Mouse (Mus musculus) heart, adult 2 months (tissue): ENCODE results near the gene Mcrs1. TPM values are rescaled to one million over a fixed set of nuclear protein-coding genes. Genes with fewer than 3 reads are reported as not detected.
A peak's percentile ranks its signal among the peaks of the same experiment; 100 is the strongest.

Source experiments
- DNase-seq, 2 experiments: peaks; one replicate each; pipeline ENCODE4 v3.0.0; 2021
- H3K27ac ChIP-seq: fragments of 200-600 bp; 2 replicates; pipeline ENCODE4 v1.8.1; 2022
- H3K27me3 ChIP-seq: fragments of 200-500 bp; 2 replicates; pipeline ENCODE4 v1.6.1; 2012; ENCODE audit warnings: mild to moderate bottlenecking, low read length, inconsistent platforms, mixed read lengths; ENCODE audit not compliant: control insufficient read depth, insufficient read depth
- H3K36me3 ChIP-seq: fragments of 200-500 bp; 2 replicates; pipeline ENCODE4 v1.6.1; 2012; ENCODE audit warnings: low read length, inconsistent platforms; ENCODE audit not compliant: control insufficient read depth, insufficient read depth
- H3K4me1 ChIP-seq: fragments of 200-500 bp; 2 replicates; pipeline ENCODE4 v1.6.1; 2011; ENCODE audit warnings: low read length; ENCODE audit not compliant: control insufficient read depth, insufficient read depth
- H3K4me3 ChIP-seq: fragments of 200-600 bp; 2 replicates; pipeline ENCODE4 v1.8.1; 2022
- H3K79me2 ChIP-seq: fragments of 200-500 bp; replicated peaks from 2 replicates; pipeline ENCODE4 v1.6.1; 2012; ENCODE audit warnings: mild to moderate bottlenecking, inconsistent platforms, low read length, moderate library complexity, mixed read lengths; ENCODE audit not compliant: control insufficient read depth, insufficient read depth
- H3K9ac ChIP-seq: fragments of 200-500 bp; 2 replicates; pipeline ENCODE4 v1.6.1; 2012; ENCODE audit warnings: low read depth, mild to moderate bottlenecking, control low read depth, inconsistent platforms, low read length, mixed read lengths
- CTCF ChIP-seq: fragments of 200-600 bp; IDR thresholded peaks from 2 replicates; pipeline ENCODE4 v1.8.1; 2022; ENCODE audit warnings: antibody characterized with exemption, mild to moderate bottlenecking, moderate library complexity
- EP300 ChIP-seq: fragments of 200-500 bp; IDR thresholded peaks from 2 replicates; pipeline ENCODE4 v1.6.1; 2011; ENCODE audit warnings: low read depth, low read length, control low read depth; ENCODE audit not compliant: insufficient read depth
- POLR2A ChIP-seq: fragments of 200-500 bp; IDR thresholded peaks from 2 replicates; pipeline ENCODE4 v1.6.1; 2011; ENCODE audit warnings: mild to moderate bottlenecking, low read depth, low read length, control low read depth; ENCODE audit not compliant: insufficient read depth
- WGBS: fragments of 180-500 bp; shearing (Covaris S2); methylation state at CpG from one replicate; pipeline ENCODE4 v1.1.7; 2018; 5-methylcytosine and 5-hydroxymethylcytosine counted together
- intact Hi-C: fragments of 180-260 bp; cut with DNase I; formaldehyde crosslinking; loops from one replicate; pipeline ENCODE4 v1.15.1; 2025
- long read RNA-seq: library from polyadenylated mRNA; stranded (forward); transcript quantifications from one replicate; pipeline ENCODE4 v2.0.0, GENCODE M21; 2021
- polyA plus RNA-seq: library from polyadenylated mRNA; depleted of rRNA; stranded (reverse); fragments of >200 nt; gene quantifications from 2 replicates; pipeline ENCODE4 v1.2.3, GENCODE M21; 2012; rRNA removed
- total RNA-seq, 2 experiments: library from RNA; stranded (reverse); gene quantifications; 2 replicates each; pipeline ENCODE4 v1.2.3; 2021

Mcrs1 gene
- total RNA-seq: 10 to 100 TPM; 44.2 to 52.3 TPM
- polyA plus RNA-seq: 62.1 and 67.1 TPM in 2 replicates
- long read RNA-seq, transcript Mcrs1-209 (11 exons, 1,521 nt): minor isoform, 16 of 81 reads
- long read RNA-seq, transcript Mcrs1-201 (15 exons, 1,916 nt): major isoform, 55 of 81 reads
- long read RNA-seq, partial matches to known transcripts: 0 of 81 reads
- long read RNA-seq, other reads (novel, unspliced or antisense): 9 of 81 reads

GRCm38 (mm10) chr15:99251626-99252380 lies at the start of gene Mcrs1:
Gene Mcrs1, minus strand, starts transcription at chr15:99251961.
- Histone ChIP-seq H3K4me3 (peak within 1 kb of the TSS; percentile 89), H3K79me2 (no peaks in the 10 kb centered on the region), H3K36me3 (no peaks in the 10 kb centered on the region), H3K27ac (peak within 1 kb of the TSS; percentile 99), H3K27me3 (no peaks in the 10 kb centered on the region), H3K9ac (peak within 1 kb of the TSS; percentile 75), H3K4me1 (peaks cover 2% of the 10 kb centered on the region; the same call in 1 of the 2 replicates)
- no peak for TF ChIP-seq CTCF
- TF ChIP-seq POLR2A: peak; percentile 65
- 0 out of 2 replicates have a peak, but pooled peaks have one; percentile 61 for TF ChIP-seq EP300
- peak; percentile 96 to 98 for DNase-seq
- WGBS: under 1% methylated on average over 52 of the region's 52 CpGs
- intact Hi-C loops: loop anchor here (2.0 kb wide), 1 partner anchor 43 kb away; the partner anchor contains the start of genes Fam186b and Prpf40b

- Histone ChIP-seq H3K9ac (no peak overlapping the region), H3K4me1 (no peaks in the 10 kb centered on the region; the same call in none of the 2 replicates), H3K79me2 (no peaks in the 10 kb centered on the region), H3K27me3 (no peaks in the 10 kb centered on the region), H3K4me3 (no peak overlapping the region), H3K27ac (no peak overlapping the region; the same call in 1 of the 2 replicates), H3K36me3 (no peaks in the 10 kb centered on the region)
- TF ChIP-seq EP300 (no peak), POLR2A (no peak), CTCF (no peak)
- no peak for DNase-seq
- intact Hi-C loops: no loop called here
- WGBS: 44% methylated on average over 5 of the region's 5 CpGs
These were observed 44.5 kb upstream of the Mcrs1 start for GRCm38 (mm10) chr15:99296213-99296612.

- no peaks in the 10 kb centered on the region for H3K27me3 ChIP-seq
- 6% methylated on average over 12 of the region's 17 CpGs for WGBS
- no peaks in the 10 kb centered on the region for H3K36me3 ChIP-seq
- intact Hi-C loops: loop anchor here (2.0 kb wide), 1 partner anchor 43 kb away; no protein-coding TSS in a partner anchor
- H3K4me3 ChIP-seq: peak within 1 kb of the TSS; percentile 65
- H3K4me1 ChIP-seq: no peaks in the 10 kb centered on the region; the same call in none of the 2 replicates
- TF ChIP-seq EP300: no peak
- no peak for TF ChIP-seq POLR2A
- TF ChIP-seq CTCF: no peak
- peak within 1 kb of the TSS; percentile 82 for H3K9ac ChIP-seq
- H3K27ac ChIP-seq: peak within 1 kb of the TSS; percentile 75
- H3K79me2 ChIP-seq: no peaks in the 10 kb centered on the region
- peak; percentile 47 to 63 for DNase-seq
These were observed 43.8 kb upstream of the Mcrs1 start, which contains the start of gene Fam186b for GRCm38 (mm10) chr15:99295484-99295981. Gene Fam186b, minus strand, starts transcription at chr15:99295888.

- Histone ChIP-seq H3K9ac (peak within 1 kb of the TSS; percentile 82), H3K79me2 (no peaks in the 10 kb centered on the region), H3K27ac (peak within 1 kb of the TSS; percentile 75), H3K27me3 (no peaks in the 10 kb centered on the region), H3K4me3 (peak within 1 kb of the TSS; percentile 65), H3K4me1 (no peaks in the 10 kb centered on the region; the same call in none of the 2 replicates), H3K36me3 (no peaks in the 10 kb centered on the region)
- peak; percentile 96 to 97 for DNase-seq
- intact Hi-C loops: loop anchor here (2.0 kb wide), 1 partner anchor 42 kb away; no protein-coding TSS in a partner anchor
- 2% methylated on average over 54 of the region's 64 CpGs for WGBS
- TF ChIP-seq POLR2A (peak; percentile 36), CTCF (peak; percentile 61), EP300 (no peak)
These were observed 43.1 kb upstream of the Mcrs1 start, which contains the start of gene Prpf40b for GRCm38 (mm10) chr15:99294813-99295374. Gene Prpf40b, plus strand, starts transcription at chr15:99295087.

GRCm38 (mm10) chr15:99294287-99294686 lies 42.5 kb upstream of the Mcrs1 start:
- TF ChIP-seq POLR2A (no peak), EP300 (no peak), CTCF (no peak)
- DNase-seq: no peak
- H3K4me3 ChIP-seq: peak overlapping the region; percentile 65
- no peaks in the 10 kb centered on the region for H3K27me3 ChIP-seq
- no peaks in the 10 kb centered on the region for H3K36me3 ChIP-seq
- intact Hi-C loops: loop anchor here (2.0 kb wide), 1 partner anchor 41 kb away; no protein-coding TSS in a partner anchor
- H3K9ac ChIP-seq: peak overlapping the region; percentile 55
- H3K4me1 ChIP-seq: no peaks in the 10 kb centered on the region; the same call in none of the 2 replicates
- no peaks in the 10 kb centered on the region for H3K79me2 ChIP-seq
- WGBS: 5% methylated on average over 16 of the region's 16 CpGs
- H3K27ac ChIP-seq: peak overlapping the region; percentile 47
